Mouse (Mus musculus) MEL (cell line): ENCODE data around the gene Gm904. TPM values are rescaled to one million over a fixed set of nuclear protein-coding genes. Genes with fewer than 3 reads are reported as not detected.
"Not testable (repeated sequence)": the region's sequence is repeated elsewhere in the genome, so short reads cannot be mapped to it uniquely, and the experiment has no call there.

Experiments
- DNase-seq: peaks from one replicate; pipeline ENCODE4 v3.0.0; 2011; ENCODE audit warnings: low read depth, low spot score
- H3K27ac ChIP-seq: 2 replicates; pipeline ENCODE4 v1.5.1; 2012; ENCODE audit warnings: low read depth, mild to moderate bottlenecking, control low read depth, low read length, moderate library complexity; ENCODE audit not compliant: control insufficient read depth
- H3K27me3 ChIP-seq, 2 experiments: fragments of 150-350 bp in 1 of 2; sonication (generic) in 1 of 2; 2 replicates each; pipeline ENCODE4 v1.6.1; 2012; ENCODE audit warnings: low read length in 2 of 2, mild to moderate bottlenecking in 2 of 2, improper control_type of control experiment in 1 of 2, moderate library complexity in 1 of 2; ENCODE audit not compliant: insufficient read depth in 2 of 2, control insufficient read depth in 1 of 2
- H3K36me3 ChIP-seq, 2 experiments: 2 replicates each; pipeline ENCODE4 v1.6.1; 2012 to 2014; ENCODE audit warnings: low read length in 2 of 2, improper control_type of control experiment in 1 of 2, inconsistent platforms in 1 of 2, mild to moderate bottlenecking in 1 of 2; ENCODE audit not compliant: insufficient read depth in 2 of 2, control insufficient read depth in 1 of 2
- H3K4me1 ChIP-seq, 2 experiments: fragments of 150-350 bp in 1 of 2; sonication (generic) in 1 of 2; 2 replicates each; pipeline ENCODE4 v1.6.1; 2012; ENCODE audit warnings: low read length in 2 of 2, improper control_type of control experiment in 1 of 2, mild to moderate bottlenecking in 1 of 2; ENCODE audit not compliant: insufficient read depth in 2 of 2, control insufficient read depth in 1 of 2
- H3K4me3 ChIP-seq, 2 experiments: fragments of 150-350 bp in 1 of 2; sonication (generic) in 1 of 2; 2 replicates each; pipeline ENCODE4 v1.5.1; 2012; ENCODE audit warnings: low read depth in 2 of 2, low read length in 2 of 2, mild to moderate bottlenecking in 2 of 2, moderate library complexity in 2 of 2, control low read depth in 1 of 2, improper control_type of control experiment in 1 of 2; ENCODE audit not compliant: control insufficient read depth in 1 of 2, insufficient read depth in 1 of 2
- H3K79me2 ChIP-seq: 2 replicates; pipeline ENCODE4 v1.6.1; 2012; ENCODE audit warnings: mild to moderate bottlenecking, low read length, moderate library complexity; ENCODE audit not compliant: control insufficient read depth, poor library complexity, insufficient read depth
- H3K9ac ChIP-seq: 2 replicates; pipeline ENCODE4 v1.6.1; 2012; ENCODE audit warnings: low read depth, mild to moderate bottlenecking, control low read depth, low read length, moderate library complexity; ENCODE audit not compliant: control insufficient read depth, poor library complexity, severe bottlenecking
- H3K9me3 ChIP-seq: fragments of 150-350 bp; sonication (generic); replicated peaks from 2 replicates; pipeline ENCODE4 v1.6.1; 2012; ENCODE audit warnings: mild to moderate bottlenecking, low read length, improper control_type of control experiment, moderate library complexity; ENCODE audit not compliant: insufficient read depth
- polyA plus RNA-seq, 2 experiments: library from polyadenylated mRNA; stranded (reverse) in 1 of 2; unstranded in 1 of 2; fragments of >175 nt in 1 of 2; fragments of >200 nt in 1 of 2; gene quantifications; 2 replicates each; pipeline versions ENCODE4 v1.2.1 to v1.2.4; 2012; ENCODE audit warnings: low replicate concordance in 2 of 2, low read depth in 1 of 2; ENCODE audit not compliant: insufficient read length in 2 of 2, insufficient read depth in 1 of 2, missing spikeins in 1 of 2
- total RNA-seq: library from RNA; depleted of rRNA; stranded (reverse); fragments of 300-350 nt; gene quantifications from 2 replicates; pipeline ENCODE4 v1.2.3, GENCODE M21; 2012; rRNA removed

Gm904 gene
- total RNA-seq (not detected in 2 replicates), polyA plus RNA-seq (not detected)

DNA sequence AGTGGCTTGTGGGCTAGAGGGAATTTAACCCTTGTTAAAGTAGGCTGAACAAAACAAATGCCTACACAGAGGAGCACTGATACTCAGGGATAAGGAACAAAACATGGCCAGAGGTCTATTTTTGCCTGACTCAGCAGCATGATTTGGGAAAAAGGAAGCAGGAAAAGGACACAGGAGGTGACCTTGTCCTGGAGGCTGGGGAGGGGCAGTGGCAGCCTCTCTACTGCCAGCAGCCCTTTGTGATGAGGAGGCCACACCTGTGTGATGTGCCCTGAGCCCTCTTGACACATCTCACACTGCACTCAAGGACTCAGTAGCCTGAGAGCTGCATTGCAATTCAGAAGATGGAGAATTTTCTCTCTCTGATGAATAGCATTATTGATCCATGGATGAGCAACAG, at the start of gene Gm904:
Gm904 (plus strand) TSS at position 301 of the 400 bp plus-strand sequence.
- H3K36me3 ChIP-seq, H3K9ac ChIP-seq, H3K27ac ChIP-seq, H3K9me3 ChIP-seq, H3K4me3 ChIP-seq, H3K4me1 ChIP-seq, H3K27me3 ChIP-seq, DNase-seq, H3K79me2 ChIP-seq: not testable (repeated sequence)

GRCm38 (mm10) chr13:50648771-50649170, 5.7 kb downstream of the Gm904 start:
- H3K9ac ChIP-seq, H3K27ac ChIP-seq, H3K9me3 ChIP-seq, DNase-seq, H3K4me3 ChIP-seq, H3K36me3 ChIP-seq, H3K4me1 ChIP-seq, H3K79me2 ChIP-seq, H3K27me3 ChIP-seq: not testable (repeated sequence)

Other genes with a start within 250 kb of the Gm904 start
- gene Fbxw17, start 225.4 kb upstream of the Gm904 start, total RNA-seq = not detected in 2 replicates
- gene Fbxw17, start 225.4 kb upstream of the Gm904 start, polyA plus RNA-seq = not detected
- not detected in 2 replicates for gene Gm47429, start 199.3 kb upstream of the Gm904 start, total RNA-seq
- gene Gm47429, start 199.3 kb upstream of the Gm904 start, polyA plus RNA-seq = not detected
- not detected in 2 replicates for gene Nutm2, start 175.9 kb upstream of the Gm904 start, total RNA-seq
- gene Nutm2, start 175.9 kb upstream of the Gm904 start, polyA plus RNA-seq = not detected
- gene Gm8765, start 55.1 kb downstream of the Gm904 start, total RNA-seq = not detected in 2 replicates
- gene Gm8765, start 55.1 kb downstream of the Gm904 start, polyA plus RNA-seq = not detected